Mouse (Mus musculus) embryo, embryonic 10 days (tissue): ENCODE measurements around the gene Tcap.

Experiments
- DNase-seq: peaks from one replicate; pipeline ENCODE4 v3.0.0-alpha.2; 2015; ENCODE audit warnings: low spot score

The Tcap gene

GRCm38 (mm10) chr11:98383261-98384030 is at the start of gene Tcap:
Tcap (plus strand) TSS chr11:98383811.
- DNase-seq: no peak

DNA sequence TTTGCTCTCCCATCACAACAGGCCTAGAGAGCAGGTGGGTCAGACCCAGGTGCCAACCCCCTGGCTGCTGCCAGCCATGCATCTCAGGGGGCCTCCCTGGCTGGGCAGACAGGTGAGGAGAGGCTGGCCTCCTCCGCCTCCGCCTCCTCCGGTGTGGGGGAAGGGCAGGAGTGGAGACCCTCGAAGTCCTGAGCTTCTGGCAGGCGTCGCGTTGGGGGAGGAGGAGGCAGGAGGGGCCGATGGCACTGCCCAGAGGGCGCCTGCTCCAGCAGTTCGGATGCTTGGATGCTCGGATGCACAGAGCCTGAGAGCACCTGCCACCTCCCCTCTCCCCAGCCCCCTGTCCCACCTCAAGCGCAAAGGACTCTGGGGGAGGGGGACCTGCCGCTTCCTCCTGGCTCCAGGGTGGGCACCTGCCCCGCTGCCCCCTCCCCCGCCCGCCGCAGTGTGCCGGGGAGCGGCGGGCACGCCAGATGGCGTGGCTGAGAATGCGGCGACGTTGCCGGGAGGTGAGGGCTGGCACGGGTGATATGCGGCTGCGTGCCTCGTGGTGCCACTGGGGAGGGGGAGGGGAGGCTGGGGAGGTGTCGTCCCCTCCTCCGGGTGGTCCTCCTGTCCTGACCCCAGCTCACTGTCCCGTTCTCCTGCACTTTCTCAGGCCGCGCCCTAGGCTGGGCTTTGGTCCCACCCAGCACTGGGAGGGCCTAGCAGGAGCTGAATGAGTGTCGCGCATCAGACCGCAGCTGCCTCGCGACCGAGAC is 49.5 kb upstream of the Tcap start:
- no peak for DNase-seq

GRCm38 (mm10) chr11:98335250-98335649 is 48.4 kb upstream of the Tcap start:
- no peak for DNase-seq

GRCm38 (mm10) chr11:98336245-98337107 is 47.1 kb upstream of the Tcap start:
- DNase-seq: no peak

- DNase-seq: no peak
Observed at GRCm38 (mm10) chr11:98338507-98338961, 45.1 kb upstream of the Tcap start.

DNA sequence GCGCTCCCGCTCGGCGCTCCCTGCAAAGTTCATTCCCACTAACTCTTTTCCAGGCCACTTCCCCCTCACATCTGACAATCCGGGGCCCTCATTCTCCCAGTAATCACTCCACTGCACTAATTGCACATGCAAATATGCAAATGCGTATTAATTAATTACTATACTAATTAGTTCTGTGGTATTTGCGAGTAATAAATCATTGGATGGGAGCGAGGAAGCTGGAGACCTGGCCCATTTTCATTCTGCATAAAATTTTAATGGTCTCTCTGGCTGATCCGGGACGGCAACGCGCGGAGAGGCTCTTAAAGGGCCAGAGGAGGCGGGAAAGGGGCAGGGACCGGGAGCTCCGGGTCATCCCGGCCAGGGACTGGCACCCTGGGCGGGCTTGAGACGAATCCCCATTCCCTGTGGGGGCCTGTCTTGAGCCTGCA is 44.5 kb upstream of the Tcap start:
- DNase-seq: no peak

DNA sequence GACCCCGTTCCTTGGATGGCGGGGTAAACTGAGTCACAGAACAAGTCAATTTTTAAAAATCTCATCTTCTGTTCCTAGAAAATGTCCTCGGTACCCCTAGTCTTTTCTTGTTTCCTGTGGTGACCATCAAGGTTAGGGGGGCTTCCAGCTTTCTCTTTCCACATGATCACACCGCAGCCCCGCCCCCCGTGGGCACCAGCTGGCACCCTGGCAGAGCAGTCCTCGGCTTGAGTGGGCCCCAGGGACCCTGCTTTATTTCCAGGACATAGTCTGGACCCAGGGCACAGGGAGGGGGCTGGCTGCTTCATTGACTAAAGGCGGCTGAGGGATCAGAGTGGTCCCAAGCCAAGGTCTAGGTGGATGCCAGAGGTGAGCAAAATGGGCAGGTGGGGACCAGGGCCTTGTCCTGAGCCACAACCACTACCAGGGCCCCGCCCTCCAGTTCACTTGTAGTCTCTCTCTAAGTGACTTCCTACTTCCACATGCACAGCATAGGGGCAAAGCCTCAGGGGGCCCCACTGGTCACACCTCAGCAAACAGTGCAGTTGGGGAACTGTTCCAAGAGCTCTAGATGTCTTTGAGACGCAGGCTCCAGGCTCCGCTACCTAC is 43.8 kb upstream of the Tcap start:
- DNase-seq: no peak

DNA sequence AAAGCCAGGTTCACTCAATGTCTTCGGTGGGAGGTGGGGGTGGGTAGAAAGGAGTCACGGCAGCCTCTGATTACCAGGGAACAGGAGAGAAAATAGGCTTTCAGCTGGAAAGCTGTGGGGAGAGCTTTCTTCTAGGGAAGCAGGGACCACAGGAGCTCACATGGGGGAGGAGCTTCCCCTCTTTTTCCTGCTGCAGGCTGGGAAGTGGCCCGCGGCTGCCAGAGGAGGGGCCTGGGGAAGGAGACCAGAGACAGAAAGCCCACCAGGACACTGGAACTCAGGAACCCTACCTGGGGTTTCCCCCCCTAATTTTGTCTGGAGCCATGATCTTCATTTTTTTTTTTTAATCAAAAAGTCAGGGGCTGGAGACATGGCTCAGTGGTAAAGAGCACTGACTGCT is 43.0 kb upstream of the Tcap start:
- DNase-seq: no peak

DNA sequence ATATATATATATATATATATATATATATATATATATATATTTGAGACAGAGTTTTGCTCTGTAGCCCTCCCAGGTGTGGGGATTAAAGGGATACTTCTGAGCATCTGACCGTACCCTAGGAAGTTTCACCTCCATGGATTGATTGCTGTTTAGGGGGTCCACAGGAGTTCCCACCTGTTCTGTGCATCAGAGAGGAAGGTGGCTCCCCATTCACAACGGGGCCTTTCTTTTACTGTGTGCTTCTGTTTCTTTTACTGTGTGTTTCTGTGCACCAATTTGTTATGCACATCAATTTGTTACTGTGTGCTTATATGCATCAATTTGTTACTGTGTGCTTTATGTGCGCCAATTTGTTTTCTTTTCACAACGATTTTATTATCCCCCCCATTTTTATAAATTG is 42.4 kb upstream of the Tcap start:
- no peak for DNase-seq

- peak; percentile 90 for DNase-seq
Observed at GRCm38 (mm10) chr11:98342000-98342945, 41.3 kb upstream of the Tcap start.

DNA sequence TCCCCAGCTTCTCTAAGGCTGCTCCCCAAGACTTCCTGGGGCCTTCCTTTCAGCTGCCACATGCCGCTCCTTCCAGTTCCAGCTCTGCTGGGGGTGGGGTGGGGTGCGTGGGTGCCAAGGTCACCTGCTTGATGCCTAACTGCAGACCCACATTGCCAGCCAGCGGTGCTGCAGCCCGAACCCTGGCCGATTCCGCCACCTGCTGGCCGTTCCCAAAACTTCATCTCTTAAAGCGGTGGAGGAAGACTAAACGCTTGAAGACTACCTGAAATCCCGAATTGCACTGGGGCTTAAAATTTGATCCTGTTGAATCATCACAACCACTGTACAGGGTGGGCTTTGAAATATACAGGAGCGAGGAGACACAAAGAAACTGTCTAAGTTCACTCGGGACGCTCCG is 38.4 kb upstream of the Tcap start:
- peak; percentile 80 for DNase-seq

DNA sequence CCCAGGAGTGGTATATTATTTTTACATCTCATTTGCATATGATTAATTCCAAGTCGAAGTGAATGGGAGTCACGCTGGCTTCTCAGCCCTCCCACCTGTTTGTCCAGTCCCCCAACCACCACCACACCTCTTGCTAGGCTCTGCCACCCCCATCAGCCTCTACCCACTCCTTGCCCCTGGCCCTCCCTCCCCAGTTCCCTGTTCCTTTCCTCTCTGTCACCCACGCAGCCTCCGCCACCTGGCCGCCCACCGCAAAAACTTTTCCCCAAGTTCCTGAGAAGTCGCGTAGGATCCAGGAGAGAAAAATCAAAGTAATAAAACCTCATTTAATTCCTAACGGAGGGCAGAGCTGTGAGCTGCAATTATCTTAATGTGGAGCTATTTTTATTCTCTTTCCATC is 37.4 kb upstream of the Tcap start:
- no peak for DNase-seq

- DNase-seq: no peak
Observed at GRCm38 (mm10) chr11:98347385-98348082, 36.1 kb upstream of the Tcap start.

DNA sequence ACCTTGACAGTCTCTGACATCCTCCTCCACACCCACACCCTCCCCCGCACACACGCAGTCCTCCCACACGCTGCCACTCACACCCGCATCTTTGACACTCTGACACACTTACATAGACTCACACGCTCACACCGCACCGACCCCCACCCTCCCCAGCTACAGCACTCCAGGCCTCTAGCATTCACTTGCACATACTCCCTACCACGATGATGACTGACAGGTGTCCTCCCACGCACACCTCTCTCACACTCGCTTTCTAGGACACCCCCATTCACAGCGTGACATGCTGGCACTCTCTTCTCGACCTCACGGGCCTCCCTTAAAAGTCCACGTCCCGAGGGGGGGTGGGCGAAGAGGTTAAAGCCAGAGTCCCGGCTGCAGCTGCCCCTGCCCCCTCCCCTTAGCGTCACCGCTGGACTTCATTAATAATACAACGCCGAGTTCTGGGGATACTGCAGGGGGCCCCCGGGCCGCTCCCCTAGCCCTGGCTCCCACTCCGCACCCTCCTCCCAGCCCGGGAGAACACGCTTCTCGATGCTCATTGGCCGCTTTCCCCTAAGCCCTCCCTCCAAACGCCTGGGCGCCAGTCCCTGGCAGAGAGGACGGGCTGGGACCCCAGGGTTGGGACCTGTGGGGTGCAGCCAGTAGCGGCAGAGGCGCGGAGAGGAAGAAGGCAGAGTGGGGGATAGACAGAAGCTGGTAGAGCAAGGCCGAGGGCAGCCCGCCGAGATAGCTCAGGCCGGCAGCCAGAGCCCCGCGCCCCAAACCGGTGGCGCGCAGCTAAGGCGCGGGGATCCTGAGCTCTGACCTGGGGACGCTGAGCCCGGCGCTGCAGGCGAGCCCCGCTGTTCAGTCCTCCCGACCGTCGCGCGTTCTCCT is 35.3 kb upstream of the Tcap start, which contains the start of gene Ppp1r1b:
TSS of gene Ppp1r1b (plus strand) at position 322 of the 879 bp plus-strand sequence.
- peak; percentile 67 for DNase-seq

- DNase-seq: no peak
Observed at GRCm38 (mm10) chr11:98349308-98349707, 34.3 kb upstream of the Tcap start.

DNA sequence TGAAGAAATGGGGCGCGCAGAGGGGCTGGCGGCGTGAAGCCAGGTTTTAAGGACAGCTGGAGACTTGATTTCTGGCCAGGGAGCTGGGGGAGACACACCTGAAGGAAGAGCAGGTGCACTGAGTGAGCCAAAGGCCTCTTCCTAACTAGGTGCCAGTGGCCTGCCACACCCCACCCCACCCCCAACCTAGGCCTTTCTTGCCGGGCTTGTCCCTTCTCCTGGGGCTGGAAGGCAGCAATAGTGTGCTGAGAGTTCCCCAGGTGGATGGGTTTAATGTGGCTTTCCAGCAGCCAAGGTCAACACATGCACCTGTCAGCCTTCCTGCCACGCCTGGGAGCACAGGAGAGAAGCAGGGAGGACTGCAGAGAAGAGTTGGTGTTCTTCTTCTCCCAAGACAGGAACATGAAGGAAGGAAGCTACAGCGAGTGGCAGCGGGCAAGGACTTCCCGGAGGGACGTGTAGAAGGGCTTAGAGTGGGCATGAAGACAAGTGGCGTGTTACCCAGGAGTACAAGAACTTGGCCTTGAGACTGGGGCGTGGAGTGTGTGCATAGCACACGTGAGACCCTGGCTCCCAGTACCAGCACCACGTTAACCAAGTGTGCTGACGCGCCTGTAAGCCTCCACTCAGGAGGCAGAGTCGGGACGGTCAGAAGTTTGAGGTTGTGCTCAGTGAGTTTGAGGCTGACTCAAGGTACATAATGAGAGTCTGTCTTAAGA is 31.2 kb upstream of the Tcap start:
- no peak for DNase-seq

GRCm38 (mm10) chr11:98353651-98354211 is 29.9 kb upstream of the Tcap start:
- DNase-seq: no peak

GRCm38 (mm10) chr11:98354445-98354844 is 29.2 kb upstream of the Tcap start:
- no peak for DNase-seq
